Mouse (Mus musculus): ENCODE results near the gene D630036H23Rik.

DNA sequence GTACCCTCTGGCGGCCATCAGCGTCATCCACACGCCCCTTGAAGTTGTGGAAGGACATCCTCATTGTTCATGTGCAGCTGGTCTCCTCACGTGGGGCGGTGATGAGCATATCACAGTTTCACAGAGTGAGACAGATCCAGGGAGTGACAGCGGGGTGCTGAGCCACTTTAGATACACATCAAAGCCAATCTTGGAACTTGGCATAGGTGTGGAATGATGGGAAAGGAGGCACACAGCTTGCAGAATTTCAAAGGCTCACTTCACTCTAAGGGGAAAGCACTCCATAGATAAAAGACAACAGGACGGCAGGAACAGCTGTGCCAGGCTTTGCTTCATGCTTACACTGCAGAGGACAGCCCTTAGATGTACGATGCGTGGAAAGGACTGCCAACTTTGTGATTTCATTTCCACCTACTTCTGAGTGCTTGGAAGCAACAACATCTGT, 48.1 kb downstream of the D630036H23Rik start:
- TF ChIP-seq CTCF (conservative IDR thresholded peaks at IDR 0.05; ENCODE audit: low read length) (no peak), NANOG (IDR thresholded peaks at IDR 0.05; ENCODE audit: borderline replicate concordance, low read length) (no peak), POU5F1 (IDR thresholded peaks at IDR 0.05; ENCODE audit: borderline replicate concordance, low read length) (no peak)

All from E14TG2a.4 (cell line).